Mouse (Mus musculus) kidney, adult 2 months (tissue): Measurements from ENCODE around the gene Gipc3. TPM values are rescaled to one million over a fixed set of nuclear protein-coding genes. Genes with fewer than 3 reads are reported as not detected.

Experiments
- DNase-seq: peaks from one replicate; pipeline ENCODE4 v3.0.0; 2021
- H3K27ac ChIP-seq: fragments of 200-500 bp; 2 replicates; pipeline ENCODE4 v1.5.1; 2012; ENCODE audit warnings: low read depth, low read length, control low read depth, inconsistent platforms; ENCODE audit not compliant: insufficient read depth
- H3K27me3 ChIP-seq: fragments of 200-500 bp; replicated peaks from 2 replicates; pipeline ENCODE4 v1.6.1; 2012; ENCODE audit warnings: mild to moderate bottlenecking, moderate library complexity, low read length, inconsistent platforms; ENCODE audit not compliant: control insufficient read depth, insufficient read depth
- H3K36me3 ChIP-seq: fragments of 200-500 bp; 2 replicates; pipeline ENCODE4 v1.6.1; 2012; ENCODE audit warnings: mild to moderate bottlenecking, moderate library complexity, low read length, inconsistent platforms; ENCODE audit not compliant: control insufficient read depth, insufficient read depth
- H3K4me1 ChIP-seq: fragments of 200-500 bp; 2 replicates; pipeline ENCODE4 v1.6.1; 2011; ENCODE audit warnings: low read length; ENCODE audit not compliant: control insufficient read depth, insufficient read depth
- H3K4me3 ChIP-seq: fragments of 200-500 bp; 2 replicates; pipeline ENCODE4 v1.5.1; 2011; ENCODE audit warnings: mild to moderate bottlenecking, low read depth, low read length, control low read depth; ENCODE audit not compliant: insufficient read depth
- CTCF ChIP-seq: fragments of 200-500 bp; conservative IDR thresholded peaks from 2 replicates; pipeline ENCODE4 v1.5.1; 2011; ENCODE audit warnings: low read depth, mild to moderate bottlenecking, control low read depth, low read length, moderate library complexity, mixed read lengths; ENCODE audit not compliant: insufficient read depth, insufficient read length
- POLR2A ChIP-seq: fragments of 200-500 bp; IDR thresholded peaks from one replicate; pipeline ENCODE4 v1.6.1; 2011; ENCODE audit warnings: low read depth, low read length, control low read depth
- WGBS: fragments of 180-500 bp; shearing (Covaris S2); methylation state at CpG from one replicate; pipeline ENCODE4 v1.1.7; 2018; 5-methylcytosine and 5-hydroxymethylcytosine counted together
- polyA plus RNA-seq: library from polyadenylated mRNA; depleted of rRNA; stranded (reverse); fragments of >200 nt; gene quantifications from 2 replicates; pipeline ENCODE4 v1.2.3, GENCODE M21; 2012

Gipc3 gene
- polyA plus RNA-seq, 1 experiment = 1.5 TPM

DNA sequence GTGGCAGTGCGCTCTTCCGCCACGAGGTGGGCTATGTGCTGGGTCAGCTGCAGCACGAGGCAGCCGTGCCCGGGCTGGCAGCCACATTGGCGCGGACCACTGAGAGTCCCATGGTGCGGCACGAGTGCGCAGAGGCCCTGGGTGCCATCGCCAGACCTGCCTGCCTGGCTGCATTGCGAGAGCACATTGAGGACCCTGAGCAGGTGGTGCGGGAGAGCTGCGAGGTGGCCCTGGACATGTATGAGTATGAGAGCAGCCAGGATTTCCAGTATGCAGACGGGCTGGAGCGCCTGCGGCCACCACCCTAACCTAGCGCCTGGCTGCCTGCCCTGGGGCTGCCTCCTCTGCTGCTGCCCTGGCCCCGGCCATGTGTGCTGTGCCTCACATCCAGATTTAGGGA lies 44.6 kb upstream of the Gipc3 start:
- no peak for DNase-seq
- WGBS = 94% methylated on average over 20 of the region's 20 CpGs
- Histone ChIP-seq H3K27me3 (no peaks in the 10 kb centered on the region), H3K4me1 (peaks cover 18% of the 10 kb centered on the region; the same call in 1 of the 2 replicates), H3K36me3 (no peaks in the 10 kb centered on the region), H3K4me3 (no peak overlapping the region), H3K27ac (no peak overlapping the region)
- TF ChIP-seq POLR2A (no peak), CTCF (no peak)

DNA sequence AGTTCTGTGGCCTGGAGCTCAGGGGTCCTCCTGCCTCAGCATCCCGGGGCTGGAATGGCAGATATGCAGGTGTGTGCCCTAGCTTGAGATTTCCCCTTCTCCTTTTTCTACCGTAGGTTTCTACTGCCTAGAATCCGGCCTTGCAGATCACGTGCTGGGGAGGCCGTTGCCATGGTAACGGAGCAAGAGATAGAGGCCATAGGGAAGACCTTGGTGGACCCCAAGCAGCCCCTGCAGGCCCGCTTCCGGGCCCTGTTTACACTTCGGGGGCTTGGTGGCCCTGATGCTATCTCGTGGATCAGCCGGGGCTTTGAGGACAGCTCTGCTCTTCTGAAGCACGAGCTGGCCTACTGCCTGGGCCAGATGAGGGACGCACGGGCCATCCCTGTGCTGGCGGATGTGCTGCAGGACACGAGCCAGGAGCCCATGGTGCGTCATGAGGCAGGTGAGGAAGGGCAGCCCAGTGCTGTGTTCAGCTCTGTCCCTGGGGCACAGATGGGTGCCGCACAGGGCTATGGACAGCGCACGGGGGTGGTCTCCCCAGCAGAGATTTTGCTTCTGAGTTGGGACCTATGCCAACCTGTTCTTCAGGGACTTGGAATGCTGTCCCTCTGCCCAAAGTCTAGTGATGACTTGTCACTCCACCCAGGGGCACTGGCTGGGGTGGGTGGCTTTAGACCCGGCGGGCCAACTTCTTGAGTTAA lies 42.7 kb upstream of the Gipc3 start:
- TF ChIP-seq POLR2A (no peak), CTCF (no peak)
- peaks cover 11% of the 10 kb centered on the region; the same call in 1 of the 2 replicates for H3K4me1 ChIP-seq
- DNase-seq = no peak
- no peak overlapping the region for H3K27ac ChIP-seq
- 72% methylated on average over 22 of the region's 22 CpGs for WGBS
- H3K27me3 ChIP-seq = no peaks in the 10 kb centered on the region
- H3K4me3 ChIP-seq = no peak overlapping the region
- no peaks in the 10 kb centered on the region for H3K36me3 ChIP-seq

DNA sequence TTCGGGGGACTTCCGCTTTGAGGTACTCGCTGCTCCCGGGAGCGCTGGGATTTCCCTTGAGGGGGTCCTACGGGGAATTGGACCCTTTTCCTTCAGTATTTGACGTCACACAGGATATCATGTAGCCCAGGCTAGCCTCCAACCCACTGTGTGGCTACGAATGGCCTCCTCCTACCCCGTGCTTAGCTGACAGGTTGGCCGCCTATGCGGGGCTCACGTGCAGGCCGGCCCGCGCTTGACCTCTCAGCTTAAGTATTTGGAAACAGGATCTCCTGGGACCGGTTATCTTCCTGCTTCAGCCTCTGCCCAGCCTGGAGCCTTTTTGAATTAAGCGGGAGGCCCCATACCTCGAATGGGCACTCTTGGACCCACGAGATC lies 41.5 kb upstream of the Gipc3 start:
- TF ChIP-seq CTCF (no peak), POLR2A (no peak)
- Histone ChIP-seq H3K27me3 (no peaks in the 10 kb centered on the region), H3K36me3 (no peaks in the 10 kb centered on the region), H3K27ac (peak overlapping the region; percentile 52; the same call in 1 of the 2 replicates), H3K4me3 (peak overlapping the region; percentile 92), H3K4me1 (peaks cover 10% of the 10 kb centered on the region; the same call in 1 of the 2 replicates)
- under 1% methylated on average over 19 of the region's 19 CpGs for WGBS
- no peak for DNase-seq

DNA sequence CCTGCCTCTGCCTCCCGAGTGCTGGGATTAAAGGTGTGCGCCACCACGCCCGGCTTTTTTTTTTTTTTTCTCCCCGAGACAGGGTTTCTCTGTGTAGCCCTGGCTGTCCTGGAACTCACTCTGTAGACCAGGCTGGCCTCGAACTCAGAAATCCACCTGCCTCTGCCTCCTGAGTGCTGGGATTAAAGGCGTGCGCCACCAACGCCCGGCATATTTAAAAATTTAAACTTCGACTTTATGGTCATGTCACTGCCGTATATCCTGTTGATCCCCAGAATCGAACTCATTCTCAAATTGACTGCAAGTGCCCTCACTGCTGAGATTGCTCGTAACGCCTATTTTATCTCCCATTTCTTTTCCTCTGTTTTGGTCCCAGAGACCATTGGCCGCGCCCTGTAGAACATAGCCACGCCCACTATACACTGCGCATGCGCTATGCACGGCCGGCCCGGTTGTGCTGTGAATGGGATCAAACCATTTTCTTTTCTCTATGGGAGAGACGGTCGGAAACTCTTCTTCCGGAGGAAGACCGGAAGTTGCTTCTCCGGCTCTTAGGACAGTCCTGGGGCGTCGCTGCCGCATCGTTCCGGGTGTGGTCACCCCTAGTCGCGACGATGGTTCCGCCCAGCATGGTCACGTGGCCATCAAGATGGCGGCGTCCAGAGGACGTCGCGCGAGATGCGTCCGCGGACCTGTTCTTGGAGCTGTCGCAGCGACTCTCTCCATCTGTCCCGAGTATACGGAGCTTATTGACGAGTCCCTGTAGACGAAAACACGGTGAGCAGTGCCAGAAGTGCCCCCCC lies 40.9 kb upstream of the Gipc3 start, which contains the start of the genes Dohh and Gm48551:
TSS of gene Dohh (plus strand) at position 627 of the 803 bp plus-strand sequence.
TSS of gene Gm48551 (plus strand) at position 665 of the 803 bp plus-strand sequence.
- Histone ChIP-seq H3K4me1 (peaks cover 9% of the 10 kb centered on the region; the same call in 1 of the 2 replicates), H3K4me3 (peak within 1 kb of the TSS; percentile 92), H3K27me3 (no peaks in the 10 kb centered on the region), H3K36me3 (no peaks in the 10 kb centered on the region), H3K27ac (peak within 1 kb of the TSS; percentile 63; the same call in 1 of the 2 replicates)
- peak; percentile 99 for DNase-seq
- 7% methylated on average over 54 of the region's 54 CpGs for WGBS
- no peak for TF ChIP-seq CTCF
- peak; percentile 84 for TF ChIP-seq POLR2A

DNA sequence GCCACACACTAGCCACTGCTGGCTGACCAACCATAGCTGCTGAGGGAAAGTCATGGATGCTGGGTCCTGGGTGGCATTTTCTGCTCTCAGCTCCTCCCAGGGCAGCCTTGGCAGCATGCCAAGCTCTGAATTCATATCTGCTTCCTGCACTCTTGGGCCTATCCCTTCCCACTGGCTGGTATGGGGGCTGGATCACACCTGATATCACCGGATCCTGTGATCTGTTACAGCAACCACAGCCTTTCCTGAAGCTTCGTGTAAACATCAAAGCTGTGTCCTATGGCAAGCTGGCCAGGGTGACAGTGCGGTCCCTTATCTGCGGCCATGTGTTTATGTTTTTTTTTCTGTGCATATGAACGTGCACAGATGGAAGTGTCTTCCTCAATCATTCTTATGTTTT lies 39.0 kb upstream of the Gipc3 start:
- peaks cover 18% of the 10 kb centered on the region; the same call in 1 of the 2 replicates for H3K4me1 ChIP-seq
- no peak overlapping the region for H3K4me3 ChIP-seq
- TF ChIP-seq CTCF = no peak
- no peak for TF ChIP-seq POLR2A
- no peaks in the 10 kb centered on the region for H3K36me3 ChIP-seq
- DNase-seq = no peak
- no peak overlapping the region for H3K27ac ChIP-seq
- WGBS = 64% methylated on average over 5 of the region's 5 CpGs
- no peaks in the 10 kb centered on the region for H3K27me3 ChIP-seq

DNA sequence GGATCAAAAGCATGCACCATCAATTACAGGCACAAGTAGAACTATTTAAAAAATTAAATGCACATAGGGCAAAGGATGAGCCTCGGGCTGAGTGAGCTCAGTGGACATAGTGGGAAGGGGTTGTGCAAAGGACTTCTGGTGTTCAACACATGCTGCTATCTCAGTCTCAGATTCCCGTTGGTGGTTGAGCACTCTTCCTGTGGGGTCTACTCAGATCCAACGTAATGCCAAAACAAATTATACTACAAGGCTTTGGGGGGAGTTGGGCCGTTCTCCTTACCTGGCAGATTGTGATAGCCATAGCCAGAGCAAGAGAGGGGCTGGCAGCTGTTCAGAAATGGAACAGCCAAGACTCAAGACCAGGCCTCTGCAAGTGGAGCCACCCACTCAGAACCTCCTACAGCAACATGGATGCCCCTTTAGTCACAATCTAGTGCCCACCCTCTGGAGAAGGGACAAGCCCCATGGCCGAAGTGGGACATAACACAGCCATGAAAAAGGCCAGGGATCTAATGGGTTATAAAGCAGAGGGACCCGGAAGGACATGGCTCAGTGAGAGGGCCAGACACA lies 36.8 kb upstream of the Gipc3 start:
- TF ChIP-seq CTCF (no peak), POLR2A (no peak)
- 85% methylated on average over 6 of the region's 6 CpGs for WGBS

More for the DNA sequence above, 36.8 kb upstream of the Gipc3 start:
- no peaks in the 10 kb centered on the region for H3K36me3 ChIP-seq
- no peak overlapping the region for H3K27ac ChIP-seq
- peaks cover 17% of the 10 kb centered on the region; the same call in 1 of the 2 replicates for H3K4me1 ChIP-seq
- no peak for DNase-seq
- H3K27me3 ChIP-seq = no peaks in the 10 kb centered on the region
- H3K4me3 ChIP-seq = no peak overlapping the region
